Mouse (Mus musculus) neural tube, embryonic 11.5 days (tissue): Measurements from ENCODE around the gene Nf2. TPM values are rescaled to one million over a fixed set of nuclear protein-coding genes. Genes with fewer than 3 reads are reported as not detected.

ENCODE experiments used
- ATAC-seq: fragments of 200-750 bp; cut with Nextera tagmentation; 2 replicates; pipeline ENCODE4 v1.8.0; 2017; ENCODE audit warnings: moderate number of reproducible peaks, mild to moderate bottlenecking, moderate TSS enrichment, moderate library complexity; ENCODE audit not compliant: insufficient read depth, low FRiP score, low TSS enrichment
- DNase-seq: peaks from one replicate; pipeline ENCODE4 v3.0.0-alpha.2; 2015; ENCODE audit warnings: low spot score
- H3K27ac ChIP-seq: fragments of 300-500 bp; sonication (generic); 2 replicates; pipeline ENCODE4 v1.5.1; 2014; ENCODE audit warnings: low read depth, mild to moderate bottlenecking, low read length
- H3K27me3 ChIP-seq: fragments of 300-500 bp; sonication (generic); 2 replicates; pipeline ENCODE4 v1.6.1; 2014; ENCODE audit warnings: mild to moderate bottlenecking, low read length, mixed read lengths; ENCODE audit not compliant: control insufficient read depth, insufficient read depth
- H3K36me3 ChIP-seq: fragments of 300-500 bp; sonication (generic); 2 replicates; pipeline ENCODE4 v1.6.1; 2014; ENCODE audit warnings: mild to moderate bottlenecking, low read length, moderate library complexity, mixed read lengths; ENCODE audit not compliant: control insufficient read depth, insufficient read depth
- H3K4me1 ChIP-seq: fragments of 300-500 bp; sonication (generic); 2 replicates; pipeline ENCODE4 v1.6.1; 2014; ENCODE audit warnings: low read length, mixed read lengths; ENCODE audit not compliant: control insufficient read depth, insufficient read depth
- H3K4me2 ChIP-seq: fragments of 300-500 bp; sonication (generic); 2 replicates; pipeline ENCODE4 v1.6.1; 2014; ENCODE audit warnings: low read depth, mild to moderate bottlenecking, moderate library complexity
- H3K4me3 ChIP-seq: fragments of 300-500 bp; sonication (generic); 2 replicates; pipeline ENCODE4 v1.5.1; 2014; ENCODE audit warnings: low read depth, low read length
- H3K9ac ChIP-seq: fragments of 300-500 bp; sonication (generic); 2 replicates; pipeline ENCODE4 v1.6.1; 2014; ENCODE audit warnings: mild to moderate bottlenecking, low read length
- H3K9me3 ChIP-seq: fragments of 300-500 bp; sonication (generic); 2 replicates; pipeline ENCODE4 v1.6.1; 2016; ENCODE audit warnings: low read length; ENCODE audit not compliant: control insufficient read depth
- WGBS: fragments of 180-500 bp; shearing (Covaris S2); extraction: QIAGEN DNeasy Blood & Tissue Kit; methylation state at CpG from one replicate; pipeline ENCODE4 v1.1.7; 2014; 5-methylcytosine and 5-hydroxymethylcytosine counted together
- polyA plus RNA-seq: library from polyadenylated mRNA; unstranded; fragments of >200 nt; fragmentation: Nextera tagmentation; extraction: Ambion mirVana; gene quantifications from 2 replicates; pipeline ENCODE4 v1.2.1, GENCODE M21; 2014

The Nf2 gene
- polyA plus RNA-seq, 1 experiment from 2014 or later = 67.7 TPM

DNA sequence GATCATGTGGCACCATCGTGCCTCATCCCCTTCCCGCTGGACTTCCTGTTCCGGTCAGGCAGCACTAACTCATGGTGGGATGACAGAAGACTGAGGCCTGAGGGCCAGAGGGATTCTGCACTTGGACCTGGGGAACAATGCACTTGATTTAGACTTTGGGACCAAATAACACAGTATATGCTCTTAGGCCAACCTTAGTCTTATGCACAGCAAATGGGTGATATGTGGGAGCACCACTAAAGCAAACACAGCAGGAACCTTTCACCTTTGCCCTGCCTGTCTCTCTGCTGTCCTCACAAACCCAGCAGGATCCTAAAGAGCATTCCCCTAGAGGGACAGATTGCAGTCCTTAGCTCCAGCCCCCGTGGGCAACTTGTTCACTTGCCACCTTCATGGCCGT is 108.6 kb downstream of the Nf2 start:
- no peak overlapping the region for H3K4me3 ChIP-seq
- no peak overlapping the region for H3K9ac ChIP-seq
- H3K4me1 ChIP-seq = peaks cover 1% of the 10 kb centered on the region; the same call in 1 of the 2 replicates
- no peak for ATAC-seq
- H3K9me3 ChIP-seq = no peaks in the 10 kb centered on the region
- no peak overlapping the region for H3K4me2 ChIP-seq
- WGBS = 58% methylated on average over 5 of the region's 5 CpGs
- no peak overlapping the region for H3K27ac ChIP-seq
- no peaks in the 10 kb centered on the region; the same call in 1 of the 2 replicates for H3K36me3 ChIP-seq
- no peak for DNase-seq
- peaks cover 20% of the 10 kb centered on the region for H3K27me3 ChIP-seq

- 94% methylated on average over 16 of the region's 16 CpGs for WGBS
- DNase-seq (no peak), ATAC-seq (no peak)
- H3K27ac ChIP-seq = no peak overlapping the region
- no peak overlapping the region for H3K4me2 ChIP-seq
- peaks cover 4% of the 10 kb centered on the region; the same call in 1 of the 2 replicates for H3K4me1 ChIP-seq
- H3K9ac ChIP-seq = no peak overlapping the region
- no peaks in the 10 kb centered on the region for H3K27me3 ChIP-seq
- no peak overlapping the region for H3K4me3 ChIP-seq
- H3K36me3 ChIP-seq = peaks cover 2% of the 10 kb centered on the region; the same call in 1 of the 2 replicates
- no peaks in the 10 kb centered on the region for H3K9me3 ChIP-seq
Observed at GRCm38 (mm10) chr11:4738719-4739118, 110.6 kb downstream of the Nf2 start.

DNA sequence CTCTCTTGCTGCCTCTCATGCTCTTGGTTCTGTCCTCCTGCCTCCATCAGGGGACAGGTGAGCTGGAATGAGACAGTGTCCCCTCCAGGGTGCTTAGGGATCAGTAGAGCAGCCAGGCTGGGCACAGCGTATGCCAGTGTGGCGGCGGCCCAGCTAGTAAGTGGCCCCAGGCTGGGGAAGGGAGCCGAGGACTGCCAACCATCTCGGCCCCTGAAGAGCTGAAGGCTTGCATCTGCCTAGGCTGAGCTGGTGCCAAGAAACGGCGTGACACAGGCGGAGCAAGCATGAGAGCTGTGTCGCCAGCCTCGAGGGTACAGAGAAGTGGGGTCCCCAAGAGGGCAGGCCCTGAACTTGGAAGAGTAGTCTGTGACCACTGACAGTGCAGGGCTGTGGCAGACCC is 111.7 kb downstream of the Nf2 start:
- no peak overlapping the region for H3K4me3 ChIP-seq
- H3K9me3 ChIP-seq = no peaks in the 10 kb centered on the region
- H3K4me1 ChIP-seq = peaks cover 4% of the 10 kb centered on the region; the same call in 1 of the 2 replicates
- 86% methylated on average over 10 of the region's 10 CpGs for WGBS
- DNase-seq (no peak), ATAC-seq (no peak)
- H3K9ac ChIP-seq = no peak overlapping the region
- H3K27ac ChIP-seq = no peak overlapping the region
- H3K27me3 ChIP-seq = no peaks in the 10 kb centered on the region
- H3K4me2 ChIP-seq = no peak overlapping the region
- H3K36me3 ChIP-seq = peaks cover 2% of the 10 kb centered on the region; the same call in 1 of the 2 replicates

- no peak for ATAC-seq
- peaks cover 4% of the 10 kb centered on the region; the same call in 1 of the 2 replicates for H3K4me1 ChIP-seq
- H3K27me3 ChIP-seq = no peaks in the 10 kb centered on the region
- no peaks in the 10 kb centered on the region for H3K9me3 ChIP-seq
- H3K4me2 ChIP-seq = no peak overlapping the region
- H3K9ac ChIP-seq = no peak overlapping the region
- no peak overlapping the region for H3K4me3 ChIP-seq
- H3K36me3 ChIP-seq = peaks cover 2% of the 10 kb centered on the region; the same call in 1 of the 2 replicates
- DNase-seq = no peak
- 51% methylated on average over 6 of the region's 6 CpGs for WGBS
- H3K27ac ChIP-seq = no peak overlapping the region
Observed at GRCm38 (mm10) chr11:4736355-4736754, 113.0 kb downstream of the Nf2 start.

DNA sequence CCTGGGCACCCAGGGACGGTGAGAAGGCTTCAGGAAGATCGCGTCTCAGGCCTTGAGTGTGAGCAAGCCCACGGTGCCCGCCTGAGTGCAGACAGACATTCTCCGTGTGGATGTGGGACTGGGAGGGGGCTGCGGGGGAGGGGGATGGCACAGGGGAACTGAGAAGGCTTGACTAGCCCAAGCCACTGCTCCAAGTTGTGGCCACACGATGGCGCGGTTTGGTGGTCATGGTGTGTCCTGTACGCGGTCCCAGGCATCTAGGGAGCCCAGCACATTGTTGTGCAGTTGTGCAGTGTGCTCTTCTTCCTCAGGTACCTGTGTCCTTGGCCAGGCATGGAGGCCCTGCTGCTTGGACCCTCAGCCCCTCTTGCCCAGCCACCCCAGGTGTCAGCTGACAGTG is 115.2 kb downstream of the Nf2 start:
- peak; percentile 62 for DNase-seq
- ATAC-seq = no peak
- Histone ChIP-seq H3K4me3 (no peak overlapping the region), H3K9me3 (no peaks in the 10 kb centered on the region), H3K9ac (no peak overlapping the region), H3K4me1 (peaks cover 4% of the 10 kb centered on the region; the same call in 1 of the 2 replicates), H3K27ac (no peak overlapping the region), H3K27me3 (no peaks in the 10 kb centered on the region), H3K36me3 (peaks cover 2% of the 10 kb centered on the region; the same call in 1 of the 2 replicates), H3K4me2 (no peak overlapping the region)
- 32% methylated on average over 12 of the region's 12 CpGs for WGBS

- peaks cover 4% of the 10 kb centered on the region; the same call in 1 of the 2 replicates for H3K4me1 ChIP-seq
- H3K36me3 ChIP-seq = peaks cover 2% of the 10 kb centered on the region
- H3K9ac ChIP-seq = no peak overlapping the region
- no peak overlapping the region for H3K4me3 ChIP-seq
- no peak for DNase-seq
- ATAC-seq = no peak
- no peaks in the 10 kb centered on the region for H3K9me3 ChIP-seq
- WGBS = 59% methylated on average over 7 of the region's 7 CpGs
- no peaks in the 10 kb centered on the region for H3K27me3 ChIP-seq
- H3K27ac ChIP-seq = no peak overlapping the region
- H3K4me2 ChIP-seq = no peak overlapping the region
Observed at GRCm38 (mm10) chr11:4731781-4732180, 117.6 kb downstream of the Nf2 start.

DNA sequence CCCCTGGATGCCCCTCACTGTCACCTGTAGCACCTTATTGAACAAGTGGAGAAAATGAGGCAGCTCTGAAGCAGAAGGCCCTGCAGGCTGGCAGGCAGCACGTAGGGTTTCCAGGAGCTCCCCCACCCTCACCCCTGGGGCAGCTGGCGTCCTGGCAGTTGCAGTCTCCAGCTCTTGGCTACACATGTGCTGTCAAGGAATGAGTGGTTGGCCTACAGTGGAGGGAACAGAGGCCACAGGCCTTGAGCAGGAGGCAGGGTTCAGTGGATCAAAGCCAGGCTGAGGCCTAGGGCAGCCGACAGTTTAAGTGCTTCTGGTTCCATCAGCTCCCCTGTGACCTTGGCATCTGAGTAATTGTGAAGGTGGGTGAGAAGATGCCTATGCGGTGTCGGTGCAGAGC is 118.4 kb downstream of the Nf2 start:
- Histone ChIP-seq H3K9me3 (no peaks in the 10 kb centered on the region), H3K4me2 (no peak overlapping the region), H3K9ac (no peak overlapping the region; the same call in 1 of the 2 replicates), H3K4me1 (peaks cover 4% of the 10 kb centered on the region; the same call in 1 of the 2 replicates), H3K36me3 (peaks cover 4% of the 10 kb centered on the region), H3K27ac (no peak overlapping the region), H3K27me3 (no peaks in the 10 kb centered on the region), H3K4me3 (no peak overlapping the region)
- ATAC-seq (no peak), DNase-seq (no peak)
- WGBS = 85% methylated on average over 5 of the region's 5 CpGs

DNA sequence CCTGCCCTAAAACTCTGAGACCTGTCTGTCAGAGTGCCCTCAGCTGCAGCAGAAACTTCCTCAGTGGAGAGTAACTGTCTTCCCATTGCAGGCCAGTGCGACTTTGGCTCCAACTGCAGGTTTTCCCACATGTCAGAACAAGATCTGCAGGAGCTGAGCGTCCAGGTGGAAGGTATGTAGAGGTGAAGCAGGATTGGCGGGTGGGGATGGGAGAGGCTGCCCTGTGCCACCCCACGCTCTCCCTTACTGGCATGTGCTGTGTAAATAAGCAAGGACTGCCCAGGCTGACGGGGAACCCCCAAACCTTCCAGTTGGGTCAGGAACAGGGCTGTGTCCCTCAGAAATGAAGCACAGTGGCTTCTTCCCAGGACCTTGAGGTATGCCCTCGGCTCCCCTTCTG is 119.2 kb downstream of the Nf2 start:
- H3K27me3 ChIP-seq = no peaks in the 10 kb centered on the region
- DNase-seq (no peak), ATAC-seq (no peak)
- WGBS = 88% methylated on average over 6 of the region's 6 CpGs
- no peak overlapping the region for H3K9ac ChIP-seq
- H3K9me3 ChIP-seq = no peaks in the 10 kb centered on the region
- no peaks in the 10 kb centered on the region for H3K4me1 ChIP-seq
- no peak overlapping the region for H3K27ac ChIP-seq
- H3K36me3 ChIP-seq = peaks cover 2% of the 10 kb centered on the region
- no peak overlapping the region for H3K4me3 ChIP-seq
- H3K4me2 ChIP-seq = no peak overlapping the region

DNA sequence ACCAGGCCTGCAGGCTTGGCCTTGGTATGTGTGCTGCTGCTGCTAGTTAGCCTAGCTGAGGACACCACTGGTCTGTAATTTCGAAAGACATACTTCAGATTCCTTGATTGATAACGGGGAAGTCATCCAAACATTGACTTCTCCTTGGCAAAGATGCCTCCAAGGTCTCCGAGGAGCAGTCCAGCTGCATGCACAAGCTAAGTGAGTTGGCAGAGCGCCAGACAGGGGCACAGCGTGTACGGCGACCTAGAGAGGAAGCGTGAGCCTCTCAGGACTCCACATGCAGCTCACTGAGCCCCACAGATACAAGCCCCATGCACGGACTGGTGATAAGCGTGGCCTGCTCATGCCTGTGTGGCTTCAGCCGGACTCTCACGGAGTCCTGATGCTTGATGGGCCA is 119.7 kb downstream of the Nf2 start:
- ATAC-seq (no peak), DNase-seq (no peak)
- Histone ChIP-seq H3K27me3 (no peaks in the 10 kb centered on the region), H3K36me3 (peaks cover 2% of the 10 kb centered on the region), H3K4me1 (no peaks in the 10 kb centered on the region), H3K27ac (no peak overlapping the region), H3K4me2 (no peak overlapping the region), H3K9ac (no peak overlapping the region), H3K9me3 (no peaks in the 10 kb centered on the region), H3K4me3 (no peak overlapping the region)
- 84% methylated on average over 12 of the region's 12 CpGs for WGBS
